Mouse (Mus musculus) stomach, embryonic 14.5 days (tissue): ENCODE measurements around the gene L3mbtl1. TPM values are rescaled to one million over a fixed set of nuclear protein-coding genes. Genes with fewer than 3 reads are reported as not detected.
A peak's percentile ranks its signal among the peaks of the same experiment; 100 is the strongest.

Experiments used
- ATAC-seq: fragments of 200-750 bp; cut with Nextera tagmentation; 2 replicates; pipeline ENCODE4 v1.8.0; 2017; ENCODE audit warnings: low read depth, moderate TSS enrichment; ENCODE audit not compliant: insufficient number of reproducible peaks, insufficient read depth, low FRiP score
- H3K27ac ChIP-seq: fragments of 300-500 bp; sonication (generic); 2 replicates; pipeline ENCODE4 v1.5.1; 2014; ENCODE audit warnings: mild to moderate bottlenecking, low read length, moderate library complexity, mixed read lengths
- H3K27me3 ChIP-seq: fragments of 300-500 bp; sonication (generic); 2 replicates; pipeline ENCODE4 v1.6.1; 2014; ENCODE audit warnings: low read length, control low read depth, mixed read lengths; ENCODE audit not compliant: control insufficient read depth, insufficient read depth
- H3K36me3 ChIP-seq: fragments of 300-500 bp; sonication (generic); 2 replicates; pipeline ENCODE4 v1.6.1; 2014; ENCODE audit warnings: mild to moderate bottlenecking, control low read depth, low read length, moderate library complexity, mixed read lengths; ENCODE audit not compliant: control insufficient read depth, insufficient read depth
- H3K4me1 ChIP-seq: fragments of 300-500 bp; sonication (generic); 2 replicates; pipeline ENCODE4 v1.6.1; 2014; ENCODE audit warnings: low read length, control low read depth, mixed read lengths; ENCODE audit not compliant: control insufficient read depth, insufficient read depth
- H3K4me2 ChIP-seq: fragments of 300-500 bp; sonication (generic); replicated peaks from 2 replicates; pipeline ENCODE4 v1.6.1; 2014; ENCODE audit warnings: low read depth, low read length, control low read depth
- H3K4me3 ChIP-seq: fragments of 300-500 bp; sonication (generic); 2 replicates; pipeline ENCODE4 v1.5.1; 2014; ENCODE audit warnings: low read depth, low read length, control low read depth
- H3K9ac ChIP-seq: fragments of 300-500 bp; sonication (generic); replicated peaks from 2 replicates; pipeline ENCODE4 v1.6.1; 2014; ENCODE audit warnings: low read depth, mild to moderate bottlenecking, control low read depth, low read length, moderate library complexity, mixed read lengths
- H3K9me3 ChIP-seq: fragments of 300-500 bp; sonication (generic); 2 replicates; pipeline ENCODE4 v1.6.1; 2016; ENCODE audit warnings: low read depth, low read length, control low read depth; ENCODE audit not compliant: control insufficient read depth
- WGBS: fragments of 180-500 bp; shearing (Covaris S2); extraction: QIAGEN DNeasy Blood & Tissue Kit; methylation state at CpG from one replicate; pipeline ENCODE4 v1.1.7; 2014; 5-methylcytosine and 5-hydroxymethylcytosine counted together
- polyA plus RNA-seq: library from polyadenylated mRNA; unstranded; fragments of >200 nt; fragmentation: Nextera tagmentation; extraction: Ambion mirVana; gene quantifications from 2 replicates; pipeline ENCODE4 v1.2.1, GENCODE M21; 2014

The L3mbtl1 gene
- polyA plus RNA-seq, 1 experiment from 2014 or later: 0.30 TPM

- Histone ChIP-seq H3K27me3 (no peaks in the 10 kb centered on the region), H3K4me2 (no peak overlapping the region), H3K4me3 (no peak overlapping the region), H3K9me3 (no peaks in the 10 kb centered on the region), H3K9ac (no peak overlapping the region), H3K27ac (no peak overlapping the region), H3K36me3 (no peaks in the 10 kb centered on the region), H3K4me1 (no peaks in the 10 kb centered on the region)
- 50% methylated on average over 5 of the region's 5 CpGs for WGBS
- no peak for ATAC-seq
Measured at GRCm38 (mm10) chr2:162919926-162920325, 23.3 kb upstream of the L3mbtl1 start.

GRCm38 (mm10) chr2:162922183-162922582 is 21.1 kb upstream of the L3mbtl1 start:
- 14% methylated on average over 6 of the region's 6 CpGs for WGBS
- Histone ChIP-seq H3K4me1 (no peaks in the 10 kb centered on the region), H3K9ac (no peak overlapping the region), H3K27me3 (no peaks in the 10 kb centered on the region), H3K36me3 (no peaks in the 10 kb centered on the region), H3K4me2 (no peak overlapping the region), H3K27ac (no peak overlapping the region), H3K4me3 (no peak overlapping the region), H3K9me3 (no peaks in the 10 kb centered on the region)
- ATAC-seq: no peak

DNA sequence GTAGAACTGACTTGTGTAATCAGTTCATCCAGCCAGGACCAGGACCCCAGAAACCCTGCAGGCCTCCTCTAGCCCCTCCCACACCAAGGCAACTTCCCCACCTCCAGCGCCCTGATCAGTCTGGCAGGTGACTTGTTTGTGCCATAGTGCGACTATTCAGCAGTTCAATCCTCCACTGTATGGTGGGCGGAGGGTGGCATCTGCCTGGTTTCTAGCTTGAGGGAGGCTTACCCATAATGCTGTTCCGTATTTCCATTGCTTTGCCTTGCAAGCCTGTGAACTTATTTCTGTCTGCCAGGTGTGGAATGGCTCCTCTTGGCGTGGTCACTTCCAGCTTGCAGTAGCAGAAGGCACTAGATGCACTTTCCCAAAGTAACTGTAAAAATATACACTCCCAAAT is 20.4 kb upstream of the L3mbtl1 start:
- ATAC-seq: no peak
- Histone ChIP-seq H3K27me3 (no peaks in the 10 kb centered on the region), H3K4me3 (no peak overlapping the region), H3K4me2 (no peak overlapping the region), H3K36me3 (no peaks in the 10 kb centered on the region), H3K9ac (no peak overlapping the region), H3K4me1 (no peaks in the 10 kb centered on the region), H3K27ac (no peak overlapping the region), H3K9me3 (no peaks in the 10 kb centered on the region)
- 67% methylated on average over 5 of the region's 5 CpGs for WGBS

GRCm38 (mm10) chr2:162924126-162924525 is 19.1 kb upstream of the L3mbtl1 start:
- Histone ChIP-seq H3K4me2 (no peak overlapping the region), H3K4me3 (no peak overlapping the region), H3K27ac (no peak overlapping the region), H3K9me3 (no peaks in the 10 kb centered on the region), H3K27me3 (no peaks in the 10 kb centered on the region), H3K36me3 (no peaks in the 10 kb centered on the region), H3K9ac (no peak overlapping the region), H3K4me1 (no peaks in the 10 kb centered on the region)
- 82% methylated on average over 5 of the region's 5 CpGs for WGBS
- ATAC-seq: no peak

DNA sequence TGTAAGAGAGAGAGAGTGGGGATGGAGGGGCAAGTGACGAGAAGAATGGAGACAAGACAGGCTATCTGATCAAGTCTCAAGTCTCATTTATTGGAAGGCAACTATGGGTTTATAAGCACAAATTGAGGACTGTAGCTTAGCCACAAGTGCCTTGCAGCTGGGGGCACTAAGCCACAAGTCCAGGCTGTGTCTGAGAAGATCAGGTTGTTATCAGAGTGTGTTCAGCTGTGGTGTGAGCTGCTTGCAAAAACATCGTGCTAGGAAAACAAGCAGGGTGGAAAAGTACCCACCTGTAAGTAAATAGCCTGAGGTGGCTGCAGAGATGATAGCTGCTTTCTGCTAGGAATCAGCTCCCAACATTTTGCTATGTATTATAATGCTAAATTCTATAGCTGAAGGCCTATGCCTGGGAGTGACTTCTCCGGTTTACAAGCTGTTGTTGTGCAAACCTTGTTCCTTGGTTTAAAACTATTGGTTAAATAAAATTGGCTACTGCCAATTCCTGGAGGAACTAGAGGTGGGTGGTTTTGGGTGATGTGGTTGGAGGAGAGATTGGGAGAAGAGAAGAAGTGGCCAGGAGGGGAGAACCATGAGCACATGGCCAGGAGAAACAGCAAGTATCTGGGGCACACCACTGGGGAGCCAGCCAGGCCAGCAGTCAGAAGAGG is 15.2 kb upstream of the L3mbtl1 start:
- no peaks in the 10 kb centered on the region for H3K27me3 ChIP-seq
- H3K9ac ChIP-seq: no peak overlapping the region
- H3K4me1 ChIP-seq: peaks cover 4% of the 10 kb centered on the region; the same call in 1 of the 2 replicates
- H3K4me2 ChIP-seq: no peak overlapping the region
- 60% methylated on average over 3 of the region's 3 CpGs for WGBS
- H3K4me3 ChIP-seq: no peak overlapping the region
- no peak for ATAC-seq
- no peaks in the 10 kb centered on the region for H3K9me3 ChIP-seq
- H3K36me3 ChIP-seq: peaks cover 5% of the 10 kb centered on the region
- H3K27ac ChIP-seq: no peak overlapping the region

- 43% methylated on average over 3 of the region's 3 CpGs for WGBS
- H3K9me3 ChIP-seq: no peaks in the 10 kb centered on the region
- ATAC-seq: no peak
- H3K27me3 ChIP-seq: no peaks in the 10 kb centered on the region
- H3K27ac ChIP-seq: no peak overlapping the region
- peaks cover 22% of the 10 kb centered on the region for H3K36me3 ChIP-seq
- H3K4me3 ChIP-seq: no peak overlapping the region
- H3K4me1 ChIP-seq: peaks cover 4% of the 10 kb centered on the region; the same call in 1 of the 2 replicates
- H3K4me2 ChIP-seq: no peak overlapping the region
- H3K9ac ChIP-seq: no peak overlapping the region
Measured at GRCm38 (mm10) chr2:162929704-162930103, 13.6 kb upstream of the L3mbtl1 start.

DNA sequence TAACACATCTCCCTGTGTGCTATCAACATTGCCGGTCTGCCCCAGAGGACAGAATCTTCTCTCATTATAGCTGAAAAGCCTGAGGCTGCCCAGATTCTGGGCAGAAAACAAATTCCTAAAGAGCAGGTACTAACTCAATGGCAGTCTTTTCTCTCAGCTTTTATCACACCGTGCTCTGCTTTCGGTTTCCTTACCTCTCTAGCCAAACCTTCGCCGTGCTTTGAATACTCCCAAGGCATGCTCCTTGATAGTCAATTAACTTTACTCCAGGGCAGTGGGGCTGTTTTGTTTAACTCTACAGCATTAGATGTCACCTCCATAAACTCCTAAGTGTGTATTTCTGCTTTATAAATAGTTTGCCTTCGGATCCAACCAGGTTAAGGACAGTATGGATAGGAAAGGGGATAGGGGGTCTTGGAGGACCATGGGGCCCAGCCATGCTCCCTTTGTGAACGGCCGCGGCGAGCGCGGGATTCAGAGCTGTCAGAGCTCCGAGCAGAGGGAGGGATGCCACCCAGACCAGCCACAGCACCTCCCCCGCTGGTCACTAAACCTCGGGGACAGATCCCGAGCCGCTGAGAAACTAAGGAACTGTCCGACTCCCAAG is 12.7 kb upstream of the L3mbtl1 start:
- ATAC-seq: 0 out of 2 replicates have a peak, but pooled peaks have one; percentile 2
- H3K9me3 ChIP-seq: no peaks in the 10 kb centered on the region
- WGBS: 1% methylated on average over 18 of the region's 18 CpGs

DNA sequence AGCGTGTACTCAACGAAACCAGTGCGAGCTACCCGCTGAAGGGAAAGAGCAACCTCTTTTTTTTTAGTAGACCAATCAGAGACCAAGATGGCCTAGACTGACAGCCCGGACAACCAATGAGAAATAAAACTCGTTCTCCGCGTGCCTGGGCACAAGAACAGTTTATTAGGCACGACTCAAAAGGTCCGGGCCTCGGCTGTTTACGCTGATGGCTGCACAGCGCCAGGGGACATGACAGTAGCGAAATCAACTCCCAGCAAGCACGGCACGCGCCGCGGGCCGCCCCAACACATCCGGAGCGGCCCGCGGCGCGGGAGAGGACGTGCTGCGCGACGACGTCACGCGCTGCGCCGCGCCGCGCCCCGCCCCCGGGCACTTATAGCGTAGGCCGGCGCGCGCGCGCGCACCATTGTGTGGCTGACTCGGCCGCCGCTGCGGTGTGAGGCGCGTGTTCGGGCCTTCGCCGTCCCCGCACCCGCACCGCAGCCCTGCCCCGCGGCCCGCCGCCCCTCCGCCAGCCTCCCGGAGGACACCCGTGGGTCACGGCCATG is 12.1 kb upstream of the L3mbtl1 start, which contains the start of gene Srsf6:
Gene Srsf6, plus strand, starts transcription at position 406 of the 551 bp plus-strand sequence.
- H3K4me3 ChIP-seq: peak within 1 kb of the TSS; percentile 96
- H3K9ac ChIP-seq: peak within 1 kb of the TSS; percentile 100
- WGBS: under 1% methylated on average over 67 of the region's 68 CpGs
- ATAC-seq: peak; percentile 93
- H3K27ac ChIP-seq: peak within 1 kb of the TSS; percentile 96
- H3K4me1 ChIP-seq: peaks cover 4% of the 10 kb centered on the region; the same call in 1 of the 2 replicates
- no peaks in the 10 kb centered on the region for H3K9me3 ChIP-seq
- no peaks in the 10 kb centered on the region for H3K27me3 ChIP-seq
- peaks cover 29% of the 10 kb centered on the region for H3K36me3 ChIP-seq
- H3K4me2 ChIP-seq: peak within 1 kb of the TSS; percentile 82

More for the DNA sequence above, 12.7 kb upstream of the L3mbtl1 start:
- Histone ChIP-seq H3K4me3 (peak overlapping the region; percentile 96), H3K27ac (peak overlapping the region; percentile 96), H3K9ac (peak overlapping the region; percentile 100), H3K36me3 (peaks cover 26% of the 10 kb centered on the region), H3K4me1 (peaks cover 4% of the 10 kb centered on the region; the same call in 1 of the 2 replicates), H3K4me2 (peak overlapping the region; percentile 82), H3K27me3 (no peaks in the 10 kb centered on the region)
